Mouse (Mus musculus) heart, adult 2 months (tissue): ENCODE measurements around the gene Trim71. TPM values are rescaled to one million over a fixed set of nuclear protein-coding genes. Genes with fewer than 3 reads are reported as not detected.

Experiments
- DNase-seq, 2 experiments: peaks; one replicate each; pipeline ENCODE4 v3.0.0; 2021
- H3K27ac ChIP-seq: fragments of 200-600 bp; 2 replicates; pipeline ENCODE4 v1.8.1; 2022
- H3K27me3 ChIP-seq: fragments of 200-500 bp; 2 replicates; pipeline ENCODE4 v1.6.1; 2012; ENCODE audit warnings: mild to moderate bottlenecking, low read length, inconsistent platforms, mixed read lengths; ENCODE audit not compliant: control insufficient read depth, insufficient read depth
- H3K36me3 ChIP-seq: fragments of 200-500 bp; 2 replicates; pipeline ENCODE4 v1.6.1; 2012; ENCODE audit warnings: low read length, inconsistent platforms; ENCODE audit not compliant: control insufficient read depth, insufficient read depth
- H3K4me1 ChIP-seq: fragments of 200-500 bp; 2 replicates; pipeline ENCODE4 v1.6.1; 2011; ENCODE audit warnings: low read length; ENCODE audit not compliant: control insufficient read depth, insufficient read depth
- H3K4me3 ChIP-seq: fragments of 200-600 bp; 2 replicates; pipeline ENCODE4 v1.8.1; 2022
- H3K79me2 ChIP-seq: fragments of 200-500 bp; replicated peaks from 2 replicates; pipeline ENCODE4 v1.6.1; 2012; ENCODE audit warnings: mild to moderate bottlenecking, inconsistent platforms, low read length, moderate library complexity, mixed read lengths; ENCODE audit not compliant: control insufficient read depth, insufficient read depth
- H3K9ac ChIP-seq: fragments of 200-500 bp; 2 replicates; pipeline ENCODE4 v1.6.1; 2012; ENCODE audit warnings: low read depth, mild to moderate bottlenecking, control low read depth, inconsistent platforms, low read length, mixed read lengths
- CTCF ChIP-seq: fragments of 200-600 bp; IDR thresholded peaks from 2 replicates; pipeline ENCODE4 v1.8.1; 2022; ENCODE audit warnings: antibody characterized with exemption, mild to moderate bottlenecking, moderate library complexity
- EP300 ChIP-seq: fragments of 200-500 bp; IDR thresholded peaks from 2 replicates; pipeline ENCODE4 v1.6.1; 2011; ENCODE audit warnings: low read depth, low read length, control low read depth; ENCODE audit not compliant: insufficient read depth
- POLR2A ChIP-seq: fragments of 200-500 bp; IDR thresholded peaks from 2 replicates; pipeline ENCODE4 v1.6.1; 2011; ENCODE audit warnings: mild to moderate bottlenecking, low read depth, low read length, control low read depth; ENCODE audit not compliant: insufficient read depth
- WGBS: fragments of 180-500 bp; shearing (Covaris S2); methylation state at CpG from one replicate; pipeline ENCODE4 v1.1.7; 2018; 5-methylcytosine and 5-hydroxymethylcytosine counted together
- intact Hi-C: fragments of 180-260 bp; cut with DNase I; formaldehyde crosslinking; loops from one replicate; pipeline ENCODE4 v1.15.1; 2025
- polyA plus RNA-seq: library from polyadenylated mRNA; depleted of rRNA; stranded (reverse); fragments of >200 nt; gene quantifications from 2 replicates; pipeline ENCODE4 v1.2.3, GENCODE M21; 2012
- total RNA-seq, 2 experiments: library from RNA; stranded (reverse); gene quantifications; 2 replicates each; pipeline ENCODE4 v1.2.3; 2021

Trim71 gene
- total and polyA plus RNA-seq, 3 experiments: not detected

GRCm38 (mm10) chr9:114517924-114518497, 46.2 kb downstream of the Trim71 start:
- H3K79me2 ChIP-seq: no peaks in the 10 kb centered on the region
- no peaks in the 10 kb centered on the region for H3K36me3 ChIP-seq
- whole genome bisulfite sequencing: 69% methylated on average over 13 of the region's 13 CpGs
- TF ChIP-seq POLR2A: no peak
- no peak for TF ChIP-seq CTCF
- no peak for TF ChIP-seq EP300
- H3K27ac ChIP-seq: no peak overlapping the region
- peaks cover 1% of the 10 kb centered on the region; the same call in 1 of the 2 replicates for H3K4me1 ChIP-seq
- intact Hi-C loops: no loop called here
- no peak overlapping the region for H3K9ac ChIP-seq
- no peak for DNase-seq
- no peak overlapping the region for H3K4me3 ChIP-seq
- no peaks in the 10 kb centered on the region for H3K27me3 ChIP-seq

GRCm38 (mm10) chr9:114515364-114515763, 48.8 kb downstream of the Trim71 start, which contains the start of gene C130032M10Rik:
Gene C130032M10Rik, plus strand, starts transcription at chr9:114515697.
- TF ChIP-seq EP300 (no peak), POLR2A (no peak), CTCF (no peak)
- Histone ChIP-seq H3K4me3 (no peak within 1 kb of the TSS), H3K4me1 (peaks cover 1% of the 10 kb centered on the region; the same call in 1 of the 2 replicates), H3K27ac (no peak within 1 kb of the TSS), H3K79me2 (no peaks in the 10 kb centered on the region), H3K27me3 (no peaks in the 10 kb centered on the region), H3K36me3 (no peaks in the 10 kb centered on the region), H3K9ac (no peak within 1 kb of the TSS)
- 17% methylated on average over 11 of the region's 11 CpGs for WGBS
- no peak for DNase-seq
- intact Hi-C loops: no loop called here

GRCm38 (mm10) chr9:114512831-114513230, 51.3 kb downstream of the Trim71 start:
- Histone ChIP-seq H3K4me3 (no peak overlapping the region), H3K27me3 (no peaks in the 10 kb centered on the region), H3K27ac (no peak overlapping the region), H3K79me2 (no peaks in the 10 kb centered on the region), H3K9ac (no peak overlapping the region), H3K36me3 (no peaks in the 10 kb centered on the region), H3K4me1 (peaks cover 1% of the 10 kb centered on the region; the same call in 1 of the 2 replicates)
- intact Hi-C loops: no loop called here
- DNase-seq: no peak
- 96% methylated on average over 21 of the region's 21 CpGs for WGBS
- no peak for TF ChIP-seq EP300
- no peak for TF ChIP-seq POLR2A
- TF ChIP-seq CTCF: no peak

- no peak for DNase-seq
- Histone ChIP-seq H3K27ac (no peak overlapping the region), H3K36me3 (no peaks in the 10 kb centered on the region), H3K4me1 (no peaks in the 10 kb centered on the region), H3K79me2 (no peaks in the 10 kb centered on the region), H3K27me3 (no peaks in the 10 kb centered on the region), H3K4me3 (no peak overlapping the region), H3K9ac (no peak overlapping the region)
- intact Hi-C loops: no loop called here
- TF ChIP-seq POLR2A (no peak), EP300 (no peak), CTCF (no peak)
- 83% methylated on average over 9 of the region's 9 CpGs for WGBS
These were observed 54.4 kb downstream of the Trim71 start for GRCm38 (mm10) chr9:114509785-114510184.

GRCm38 (mm10) chr9:114507421-114507820, 56.7 kb downstream of the Trim71 start:
- H3K36me3 ChIP-seq: no peaks in the 10 kb centered on the region
- no peak for TF ChIP-seq EP300
- TF ChIP-seq CTCF: no peak
- no peak for TF ChIP-seq POLR2A
- no peaks in the 10 kb centered on the region for H3K27me3 ChIP-seq
- H3K27ac ChIP-seq: no peak overlapping the region
- H3K4me3 ChIP-seq: no peak overlapping the region
- H3K9ac ChIP-seq: no peak overlapping the region
- DNase-seq: no peak
- H3K79me2 ChIP-seq: no peaks in the 10 kb centered on the region
- H3K4me1 ChIP-seq: no peaks in the 10 kb centered on the region
- 84% methylated on average over 9 of the region's 9 CpGs for WGBS
- intact Hi-C loops: no loop called here

GRCm38 (mm10) chr9:114506564-114506963, 57.6 kb downstream of the Trim71 start:
- TF ChIP-seq EP300: no peak
- TF ChIP-seq POLR2A: no peak
- no peak for TF ChIP-seq CTCF
- Histone ChIP-seq H3K9ac (no peak overlapping the region), H3K27me3 (no peaks in the 10 kb centered on the region), H3K79me2 (no peaks in the 10 kb centered on the region), H3K36me3 (no peaks in the 10 kb centered on the region), H3K4me3 (no peak overlapping the region), H3K27ac (no peak overlapping the region), H3K4me1 (no peaks in the 10 kb centered on the region)
- 48% methylated on average over 4 of the region's 4 CpGs for WGBS
- intact Hi-C loops: no loop called here
- no peak for DNase-seq
